Mouse (Mus musculus) brain, embryonic 14.5 days (tissue): ENCODE data around the gene Hvcn1.

ENCODE experiments used
- CTCF ChIP-seq: fragments of 200-500 bp; IDR thresholded peaks from 2 replicates; pipeline ENCODE4 v1.5.1; 2012; ENCODE audit warnings: inconsistent platforms, mild to moderate bottlenecking, moderate library complexity, borderline replicate concordance; ENCODE audit not compliant: insufficient read depth, insufficient read length; ENCODE audit errors: extremely low read depth
- POLR2A ChIP-seq: fragments of 200-500 bp; IDR thresholded peaks from 2 replicates; pipeline ENCODE4 v1.6.1; 2012; ENCODE audit warnings: mild to moderate bottlenecking, inconsistent platforms, borderline replicate concordance; ENCODE audit not compliant: poor library complexity, insufficient read depth, insufficient read length, severe bottlenecking; ENCODE audit errors: extremely low read depth

- no peak for TF ChIP-seq CTCF
- no peak for TF ChIP-seq POLR2A
Observed at GRCm38 (mm10) chr5:122213861-122214260, 7.3 kb downstream of the Hvcn1 start.
